ENCODE assay signal across 21 mouse cellular contexts in the genomic region with DNA sequence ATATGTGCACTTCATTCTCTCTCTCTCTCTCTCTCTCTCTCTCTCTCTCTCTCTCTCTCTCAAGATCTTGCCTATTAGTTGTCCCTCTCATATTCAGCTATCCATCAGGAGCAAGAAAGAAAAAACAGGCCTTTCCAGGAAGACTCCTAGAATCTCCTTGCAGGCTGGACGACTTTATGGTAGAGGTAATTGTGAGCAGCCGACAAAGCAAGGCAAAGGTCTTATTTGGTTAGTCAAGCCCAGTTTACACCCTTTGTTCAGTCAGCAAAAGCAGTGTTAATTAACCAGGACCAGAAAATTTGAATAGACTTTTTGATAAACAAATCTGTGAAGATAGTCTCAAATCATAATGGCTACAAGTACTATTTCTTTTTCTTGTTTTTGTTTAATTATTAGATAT. TPM values are rescaled to one million over a fixed set of nuclear protein-coding genes. Genes with fewer than 3 reads are reported as not detected.
DNase-seq lines count a peak whose midpoint lies in the region; ATAC-seq and TF ChIP-seq lines count a peak whose summit lies in the region.
"Had no signal": no experiment of that assay in that cellular context is flagged by ENCODE, and none has a peak within 500 bp of the region (broad histone marks: within the 10 kb centered on the region; RNA-seq: fewer than 3 reads in every experiment).

No protein-coding gene starts in this region.

- peaks cover 26% of the 10 kb centered on the region for H3K4me1 ChIP-seq in forebrain, embryonic 10.5 days
- H3K4me1 ChIP-seq in forebrain, embryonic 15.5 days: peaks cover 4% of the 10 kb centered on the region
- H3K4me1 ChIP-seq in CH12.LX (ENCODE audit: control insufficient read depth in 1 of 2, insufficient read depth in 2 of 2): peaks cover 30 to 72% of the 10 kb centered on the region in 2 experiments
- peaks cover 19% of the 10 kb centered on the region for H3K4me1 ChIP-seq in intestine, postnatal 0 days (replicated peaks; ENCODE audit: control insufficient read depth, insufficient read depth, low read length)
- H3K4me1 ChIP-seq in stomach, embryonic 16.5 days (ENCODE audit: control insufficient read depth, insufficient read depth, low read length): peaks cover 12% of the 10 kb centered on the region

- H3K9ac ChIP-seq in forebrain, embryonic 15.5 days (replicated peaks): no peak overlapping the region
- H3K9ac ChIP-seq in CH12.LX (ENCODE audit: insufficient read depth, low read depth): 0 out of 2 replicates have a peak overlapping the region, but pooled peaks have one; percentile 2
- no peak overlapping the region for H3K9ac ChIP-seq in intestine, postnatal 0 days (ENCODE audit: low read depth, low read length)
- H3K9ac ChIP-seq in stomach, embryonic 16.5 days (ENCODE audit: low read length): no peak overlapping the region
- H3K9ac ChIP-seq: heart, embryonic 15.5 days; hindbrain, embryonic 13.5 days had no signal

- H3K4me2 ChIP-seq in forebrain, embryonic 15.5 days (replicated peaks): no peak overlapping the region
- H3K4me2 ChIP-seq in CH12.LX (ENCODE audit: insufficient read depth, low read depth, poor library complexity, severe bottlenecking): peak overlapping the region; percentile 65; the same call in 1 of the 2 replicates
- H3K4me2 ChIP-seq in intestine, postnatal 0 days (replicated peaks; ENCODE audit: low read depth): no peak overlapping the region
- no peak overlapping the region for H3K4me2 ChIP-seq in stomach, embryonic 16.5 days (ENCODE audit: low read depth, low read length)
- H3K4me2 ChIP-seq: heart, embryonic 11.5 days; heart, embryonic 15.5 days; hindbrain, embryonic 13.5 days had no signal

- in situ Hi-C loops in CH12.LX (cut with MboI; ENCODE audit: low pct_ligation_motif_present, low pct_unique_long_range_greater_than_20kb, low sequenced_read_pairs): no loop called here

- H3K4me3 ChIP-seq in forebrain, embryonic 10.5 days: no peak overlapping the region
- no peak overlapping the region for H3K4me3 ChIP-seq in forebrain, embryonic 15.5 days
- peak overlapping the region in 1 of 3 experiments; percentile 48 for H3K4me3 ChIP-seq in CH12.LX (replicated peaks in 1 of 3; ENCODE audit: low read depth in 2 of 3, low read length in 2 of 3, poor library complexity in 1 of 3)
- no peak overlapping the region for H3K4me3 ChIP-seq in intestine, postnatal 0 days (ENCODE audit: low read depth, low read length)
- no peak overlapping the region for H3K4me3 ChIP-seq in stomach, embryonic 16.5 days (replicated peaks; ENCODE audit: low read length)
- H3K4me3 ChIP-seq: embryonic facial prominence, embryonic 10.5 days; heart, embryonic 15.5 days; hindbrain, embryonic 13.5 days had no signal

- H3K36me3 ChIP-seq in forebrain, embryonic 10.5 days (replicated peaks): no peaks in the 10 kb centered on the region
- H3K36me3 ChIP-seq in forebrain, embryonic 15.5 days: no peaks in the 10 kb centered on the region
- no peaks in the 10 kb centered on the region for H3K36me3 ChIP-seq in CH12.LX (replicated peaks in 1 of 2; ENCODE audit: control insufficient read depth in 1 of 2, insufficient read depth in 1 of 2, low read length in 1 of 2)
- H3K36me3 ChIP-seq in intestine, postnatal 0 days (ENCODE audit: control insufficient read depth, insufficient read depth): no peaks in the 10 kb centered on the region
- no peaks in the 10 kb centered on the region for H3K36me3 ChIP-seq in stomach, embryonic 16.5 days (ENCODE audit: control insufficient read depth, insufficient read depth, low read length)
- H3K36me3 ChIP-seq: embryonic facial prominence, embryonic 10.5 days; heart, embryonic 15.5 days; hindbrain, embryonic 13.5 days had no signal

- H3K27ac ChIP-seq in forebrain, embryonic 10.5 days: 0 out of 2 replicates have a peak overlapping the region, but pooled peaks have one; percentile 25
- no peak overlapping the region for H3K27ac ChIP-seq in forebrain, embryonic 15.5 days (replicated peaks)
- peak overlapping the region; percentile 93 for H3K27ac ChIP-seq in CH12.LX (ENCODE audit: insufficient read depth, low read depth)
- peak overlapping the region; percentile 66 for H3K27ac ChIP-seq in intestine, postnatal 0 days (ENCODE audit: low read depth, low read length)
- H3K27ac ChIP-seq in stomach, embryonic 16.5 days (ENCODE audit: low read length): peak overlapping the region; percentile 31; the same call in 1 of the 2 replicates
- H3K27ac ChIP-seq: embryonic facial prominence, embryonic 10.5 days; heart, embryonic 15.5 days; hindbrain, embryonic 13.5 days had no signal

- no peak for TF ChIP-seq POLR2A in CH12.LX (IDR thresholded peaks at IDR 0.05; ENCODE audit: low read depth, low read length)

- dilution Hi-C loops in CH12.LX (cut with MboI; ENCODE audit: extremely low pct_ligation_motif_present, extremely low pct_unique_long_range_greater_than_20kb, low sequenced_read_pairs): no loop called here

- no peak for ATAC-seq in forebrain, embryonic 15.5 days (replicated peaks)
- peak; percentile 75 for ATAC-seq in intestine, postnatal 0 days
- no peak for ATAC-seq in stomach, embryonic 16.5 days (ENCODE audit: insufficient read depth, low FRiP score)
- ATAC-seq: CD4-positive, CD25-positive, alpha-beta regulatory T cell, adult 4 months; forebrain, embryonic 14.5 days had no signal

- H3K79me2 ChIP-seq in CH12.LX (replicated peaks; ENCODE audit: control insufficient read depth, extremely low read depth, insufficient read depth, poor library complexity, severe bottlenecking): no peaks in the 10 kb centered on the region

- no peaks in the 10 kb centered on the region for H3K9me3 ChIP-seq in forebrain, embryonic 10.5 days
- no peaks in the 10 kb centered on the region for H3K9me3 ChIP-seq in forebrain, embryonic 15.5 days
- H3K9me3 ChIP-seq in CH12.LX (replicated peaks; ENCODE audit: low read length): no peaks in the 10 kb centered on the region
- H3K9me3 ChIP-seq in intestine, postnatal 0 days (ENCODE audit: control insufficient read depth): no peaks in the 10 kb centered on the region
- no peaks in the 10 kb centered on the region for H3K9me3 ChIP-seq in stomach, embryonic 16.5 days (replicated peaks; ENCODE audit: control insufficient read depth, low read length)
- H3K9me3 ChIP-seq: embryonic facial prominence, embryonic 10.5 days; heart, embryonic 15.5 days; hindbrain, embryonic 13.5 days had no signal

- WGBS in forebrain, embryonic 10.5 days: 60% methylated on average over 2 of the region's 2 CpGs
- 21% methylated on average over 2 of the region's 2 CpGs for WGBS in forebrain, embryonic 15.5 days
- WGBS in intestine, postnatal 0 days: 47% methylated on average over 2 of the region's 2 CpGs
- 62% methylated on average over 2 of the region's 2 CpGs for WGBS in stomach, embryonic 16.5 days

- TF ChIP-seq CTCF in CH12.LX (conservative IDR thresholded peaks at IDR 0.05 in 1 of 2, IDR thresholded peaks at IDR 0.05 in 1 of 2; ENCODE audit: low read depth in 2 of 2, low read length in 2 of 2): no peak
- no peak for TF ChIP-seq CTCF in intestine, postnatal 0 days (IDR thresholded peaks at IDR 0.05; ENCODE audit: low read depth)

- no peak for DNase-seq in forebrain, embryonic 10.5 days (ENCODE audit: extremely low spot score, low spot score)
- no peak for DNase-seq in CH12.LX (ENCODE audit: extremely low read depth)
- DNase-seq in layer of hippocampus, postnatal 25 days (ENCODE audit: extremely low spot score in 1 of 2, low spot score in 1 of 2): no peak
- DNase-seq in heart, adult 8-10 months (ENCODE audit: low spot score): no peak
- DNase-seq: adrenal gland, postnatal 10 days; B cell, adult 2 months; cerebellum, adult 11 months; cerebellum, adult 9-10 months; cerebellum, postnatal 36 days; gastrocnemius, postnatal 10 days; heart, adult 18-20 months; heart, postnatal 14 days had no signal

- no peak for TF ChIP-seq RAD21 in CH12.LX (IDR thresholded peaks at IDR 0.05; ENCODE audit: low read depth, low read length)

- H3K27me3 ChIP-seq in forebrain, embryonic 10.5 days (ENCODE audit: poor library complexity, severe bottlenecking): no peaks in the 10 kb centered on the region
- H3K27me3 ChIP-seq in forebrain, embryonic 15.5 days: no peaks in the 10 kb centered on the region
- no peaks in the 10 kb centered on the region for H3K27me3 ChIP-seq in CH12.LX (replicated peaks)
- H3K27me3 ChIP-seq in intestine, postnatal 0 days (replicated peaks; ENCODE audit: control insufficient read depth, insufficient read depth, low read length): no peaks in the 10 kb centered on the region
- H3K27me3 ChIP-seq in stomach, embryonic 16.5 days (ENCODE audit: control insufficient read depth, insufficient read depth, low read length): no peaks in the 10 kb centered on the region
- H3K27me3 ChIP-seq: heart, embryonic 15.5 days; hindbrain, embryonic 13.5 days had no signal

- no peak for TF ChIP-seq EP300 in CH12.LX (IDR thresholded peaks at IDR 0.05; ENCODE audit: low read length)

TF ChIP-seq in CH12.LX, 34 proteins besides CTCF, POLR2A, EP300 and RAD21:
- TF ChIP-seq ETS1 (conservative IDR thresholded peaks at IDR 0.05; ENCODE audit: low read depth, low read length) (no peak), KAT2A (IDR thresholded peaks at IDR 0.05; ENCODE audit: insufficient replicate concordance, low read length) (no peak), MYC (IDR thresholded peaks at IDR 0.05; ENCODE audit: low read depth, low read length) (0 out of 2 replicates have a peak, but pooled peaks have one; percentile 0)

RNA-seq across cellular contexts. Expression of gene Zfp36l1, which starts 57.4 kb away (rescaled TPM):
- polyA plus RNA-seq in forebrain, embryonic 10.5 days (2016; fragmentation: Nextera tagmentation; extraction: Ambion mirVana): 121 and 129 TPM in 2 replicates
- 28.2 and 35.3 TPM in 2 replicates for polyA plus RNA-seq in forebrain, embryonic 15.5 days (2015; fragmentation: Nextera tagmentation; extraction: Ambion mirVana)
- total RNA-seq in CH12.LX (2012; rRNA removed) (42.3 and 50.7 TPM in 2 replicates), CH12.LX (2014; rRNA removed) (26.2 and 32.7 TPM in 2 replicates)
- polyA plus RNA-seq in CH12.LX (2012; ENCODE audit: insufficient read length, low read depth): 175 and 192 TPM in 2 replicates
- 77.9 and 80.7 TPM in 2 replicates for polyA plus RNA-seq in intestine, postnatal 0 days (2015; fragmentation: Nextera tagmentation; extraction: Ambion mirVana)
- 137 and 140 TPM in 2 replicates for polyA plus RNA-seq in stomach, embryonic 16.5 days (2015; fragmentation: Nextera tagmentation; extraction: Ambion mirVana)
- total RNA-seq in layer of hippocampus, postnatal 25 days (2021): 10 to 100 TPM; 37.2 to 40.8 TPM
- total RNA-seq in heart, adult 8-10 months (2022): 100 to 1,000 TPM in 1 of 4 experiments, 10 to 100 TPM in 3; 65.0 to 103 (median 80.0) TPM
